Comparison of ENCODE assay signal across 1 mouse cellular context in the genomic region with DNA sequence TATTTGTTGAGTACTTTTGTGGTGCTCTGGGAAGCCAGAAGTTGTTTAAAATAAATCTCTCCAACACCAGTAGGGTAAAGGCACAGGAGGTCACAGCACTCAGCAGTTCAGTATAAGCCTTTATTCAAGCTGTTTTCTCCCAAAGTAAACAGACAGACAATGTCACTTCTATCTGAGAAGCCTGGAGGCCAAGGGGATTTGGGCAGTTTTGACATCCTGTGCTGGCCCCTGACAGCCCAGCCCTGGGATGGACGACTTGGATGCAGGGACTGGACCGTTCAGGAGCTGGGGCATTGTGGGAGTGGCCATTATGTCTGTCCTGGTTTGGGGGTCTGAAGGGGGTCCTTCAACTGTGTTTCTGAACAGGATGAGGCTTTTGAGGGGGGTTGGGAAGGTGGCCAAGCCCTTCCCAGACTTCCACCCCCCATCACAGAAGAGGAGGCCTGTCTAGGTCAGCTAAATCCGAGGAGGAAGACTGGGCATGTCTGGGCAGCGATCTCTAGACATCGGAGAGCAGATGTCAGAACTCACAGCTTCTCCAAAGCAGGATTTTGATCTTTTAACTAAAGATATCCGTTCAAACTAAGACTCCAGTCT.
TF ChIP-seq lines count a peak whose summit lies in the region.

No protein-coding gene starts in this region.

TF ChIP-seq in CH12.LX, 34 proteins besides CTCF, POLR2A, EP300 and RAD21:
- TF ChIP-seq SIN3A (IDR thresholded peaks at IDR 0.05; ENCODE audit: low read length) (0 out of 2 replicates have a peak, but pooled peaks have one; percentile 11), BHLHE40 (IDR thresholded peaks at IDR 0.05; ENCODE audit: low read depth, low read length) (no peak), UBTF (IDR thresholded peaks at IDR 0.05; ENCODE audit: low read depth, low read length) (no peak), KAT2A (IDR thresholded peaks at IDR 0.05; ENCODE audit: insufficient replicate concordance, low read length) (no peak), ZKSCAN1 (IDR thresholded peaks at IDR 0.05; ENCODE audit: borderline replicate concordance, low read depth, low read length) (no peak), MYC (IDR thresholded peaks at IDR 0.05; ENCODE audit: low read depth, low read length) (no peak), MAX (IDR thresholded peaks at IDR 0.05; ENCODE audit: low read length) (no peak), ZMIZ1 (IDR thresholded peaks at IDR 0.05; ENCODE audit: low read depth, low read length) (no peak)
TF ChIP-seq in CH12.LX: peak in this region for 1.
